Mouse (Mus musculus) megakaryocyte, embryonic 14.5 days (primary cell): ENCODE measurements around the gene Sct. TPM values are rescaled to one million over a fixed set of nuclear protein-coding genes. Genes with fewer than 3 reads are reported as not detected.
A peak's percentile ranks its signal among the peaks of the same experiment; 100 is the strongest.

Source experiments
- H3K27me3 ChIP-seq: replicated peaks from 2 replicates; pipeline ENCODE3; 2012; ENCODE audit warnings: inconsistent platforms
- H3K36me3 ChIP-seq: replicated peaks from 2 replicates; pipeline ENCODE3; 2012; ENCODE audit warnings: low read length, inconsistent platforms, mixed read lengths
- H3K4me1 ChIP-seq: 2 replicates; pipeline ENCODE4 v1.6.1; 2012; ENCODE audit warnings: inconsistent platforms
- H3K4me3 ChIP-seq: replicated peaks from 2 replicates; pipeline ENCODE3; 2012; ENCODE audit warnings: moderate library complexity, mild to moderate bottlenecking, inconsistent platforms
- H3K9me3 ChIP-seq: 2 replicates; pipeline ENCODE4 v1.6.1; 2012; ENCODE audit warnings: inconsistent platforms
- FLI1 ChIP-seq: IDR thresholded peaks from 2 replicates; pipeline ENCODE4 v1.6.1; 2012; ENCODE audit warnings: low read length, inconsistent platforms, mixed read lengths
- GATA1 ChIP-seq: IDR thresholded peaks from 3 replicates; pipeline ENCODE4 v1.6.1; 2012; ENCODE audit warnings: mixed read lengths, low read length, inconsistent platforms, borderline replicate concordance
- polyA plus RNA-seq: library from polyadenylated mRNA; stranded (reverse); fragments of >175 nt; gene quantifications from 2 replicates; pipeline ENCODE4 v1.2.3, GENCODE M21; 2012; ENCODE audit warnings: low replicate concordance; ENCODE audit not compliant: insufficient read depth

Gene Sct
- polyA plus RNA-seq, 1 experiment = not detected

DNA sequence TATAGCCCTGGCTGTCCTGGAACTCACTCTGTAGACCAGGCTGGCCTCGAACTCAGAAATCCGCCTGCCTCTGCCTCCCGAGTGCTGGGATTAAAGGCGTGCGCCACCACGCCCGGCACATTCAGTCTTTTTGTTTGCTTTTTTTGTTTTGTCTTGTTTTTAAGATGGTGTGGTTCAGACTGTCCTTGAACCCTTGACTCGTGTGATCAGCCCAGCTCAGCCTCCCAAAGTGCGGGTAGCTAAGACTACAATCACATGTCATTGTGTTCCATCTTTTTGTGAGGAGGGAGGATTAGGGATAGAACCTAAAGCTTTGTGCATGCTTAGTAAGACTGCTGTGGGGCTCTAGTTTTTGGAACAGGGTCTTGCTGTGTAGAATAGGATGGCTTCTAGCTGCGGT, 47.4 kb downstream of the Sct start:
- H3K27me3 ChIP-seq = no peaks in the 10 kb centered on the region
- H3K4me1 ChIP-seq = peaks cover 50% of the 10 kb centered on the region
- H3K4me3 ChIP-seq = no peak overlapping the region
- TF ChIP-seq FLI1 (no peak), GATA1 (no peak)
- peaks cover 58% of the 10 kb centered on the region for H3K36me3 ChIP-seq
- H3K9me3 ChIP-seq = no peaks in the 10 kb centered on the region

DNA sequence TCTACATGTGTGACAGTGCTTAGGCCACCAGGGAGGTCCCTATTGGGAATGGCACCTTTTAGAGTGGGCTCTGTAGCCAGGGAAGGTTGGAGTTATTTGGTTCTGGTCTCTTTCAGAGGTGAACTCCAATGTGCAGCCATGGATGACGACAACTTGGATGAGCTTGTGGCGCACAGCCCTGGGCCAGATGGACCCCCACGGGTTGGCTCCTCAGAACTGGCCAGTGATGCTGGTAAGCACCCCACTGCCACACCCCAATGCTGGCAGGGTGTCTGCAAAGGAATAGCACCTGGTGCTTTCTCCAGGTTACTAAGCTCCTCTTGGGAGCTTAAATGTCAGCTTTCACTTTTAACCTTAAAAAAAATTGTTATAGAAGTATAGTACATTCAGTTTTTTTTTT, 47.8 kb downstream of the Sct start:
- Histone ChIP-seq H3K4me3 (peak overlapping the region; percentile 14), H3K4me1 (peaks cover 50% of the 10 kb centered on the region), H3K27me3 (no peaks in the 10 kb centered on the region), H3K36me3 (peaks cover 55% of the 10 kb centered on the region), H3K9me3 (no peaks in the 10 kb centered on the region)
- TF ChIP-seq FLI1 = no peak

DNA sequence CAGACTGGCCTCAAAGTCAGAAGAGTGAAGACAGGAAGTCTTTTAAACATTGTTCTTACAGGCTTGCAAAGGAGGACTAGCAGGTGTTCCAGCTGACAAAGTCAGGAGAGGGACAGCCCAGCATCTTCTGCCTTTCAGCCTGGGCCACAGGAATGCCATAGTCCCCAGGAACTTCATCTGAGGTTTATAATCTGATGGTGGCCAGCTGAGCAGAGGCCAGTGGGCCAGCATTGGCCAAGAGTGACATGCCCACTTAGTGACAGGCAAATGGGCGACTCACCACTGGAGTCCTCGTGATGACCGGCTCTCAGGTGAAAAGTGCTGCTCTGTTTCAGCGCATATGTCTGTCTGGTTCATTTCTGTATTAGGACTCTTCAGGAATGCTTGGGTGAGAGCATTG, 48.4 kb downstream of the Sct start:
- Histone ChIP-seq H3K9me3 (no peaks in the 10 kb centered on the region), H3K4me3 (peak overlapping the region; percentile 79), H3K36me3 (peaks cover 51% of the 10 kb centered on the region), H3K4me1 (peaks cover 52% of the 10 kb centered on the region), H3K27me3 (no peaks in the 10 kb centered on the region)
- TF ChIP-seq FLI1 = no peak
- no peak for TF ChIP-seq GATA1

- Histone ChIP-seq H3K36me3 (peaks cover 42% of the 10 kb centered on the region), H3K4me3 (peak overlapping the region; percentile 92), H3K4me1 (peaks cover 55% of the 10 kb centered on the region), H3K9me3 (no peaks in the 10 kb centered on the region), H3K27me3 (no peaks in the 10 kb centered on the region)
- TF ChIP-seq GATA1 = no peak
- TF ChIP-seq FLI1 = no peak
These were observed 49.2 kb downstream of the Sct start for GRCm38 (mm10) chr7:141229702-141230101.

Other genes starting within 250 kb of the Sct start
- gene B4galnt4, start 218.0 kb downstream of the Sct start, polyA plus RNA-seq = 11.5 and 17.3 TPM in 2 replicates
- gene Pkp3, start 200.9 kb downstream of the Sct start, polyA plus RNA-seq = 2.5 and 3.0 TPM in 2 replicates
- 41.8 and 92.9 TPM in 2 replicates for gene Sigirr, start 178.6 kb downstream of the Sct start, polyA plus RNA-seq
- not detected in 2 replicates for gene Ano9, start 161.3 kb downstream of the Sct start, polyA plus RNA-seq
- 32.9 and 81.5 TPM in 2 replicates for gene Ptdss2, start 156.8 kb downstream of the Sct start, polyA plus RNA-seq
- 26.5 and 43.0 TPM in 2 replicates for gene Rnh1, start 106.3 kb downstream of the Sct start, polyA plus RNA-seq
- 51.3 and 84.0 TPM in 2 replicates for gene Hras, start 85.1 kb downstream of the Sct start, polyA plus RNA-seq
- 12.2 and 18.5 TPM in 2 replicates for gene Lrrc56, start 85.0 kb downstream of the Sct start, polyA plus RNA-seq
- gene Lmntd2, start 65.1 kb downstream of the Sct start, polyA plus RNA-seq = 0.57 TPM in 1 of 2 replicates, not detected in the other
- 3.6 and 11.1 TPM in 2 replicates for gene Rassf7, start 63.3 kb downstream of the Sct start, polyA plus RNA-seq
- 82.9 and 114 TPM in 2 replicates for gene Phrf1, start 50.3 kb downstream of the Sct start, polyA plus RNA-seq
- gene Irf7, start 12.7 kb downstream of the Sct start, polyA plus RNA-seq = 154 and 188 TPM in 2 replicates
- gene Cdhr5, start 2.3 kb downstream of the Sct start, polyA plus RNA-seq = not detected in 2 replicates
- gene Drd4, start 12.9 kb upstream of the Sct start, polyA plus RNA-seq = 0.04 TPM in 1 of 2 replicates, not detected in the other
- gene Deaf1, start 48.6 kb upstream of the Sct start, polyA plus RNA-seq = 52.9 and 121 TPM in 2 replicates
- 12.3 and 27.1 TPM in 2 replicates for gene Tmem80, start 48.6 kb upstream of the Sct start, polyA plus RNA-seq
- 0.10 TPM in 1 of 2 replicates, not detected in the other for gene Eps8l2, start 59.7 kb upstream of the Sct start, polyA plus RNA-seq
- gene Taldo1, start 113.1 kb upstream of the Sct start, polyA plus RNA-seq = 173 and 451 TPM in 2 replicates
- gene Gatd1, start 135.0 kb upstream of the Sct start, polyA plus RNA-seq = 11.1 TPM in 1 of 2 replicates, not detected in the other
- not detected in 2 replicates for gene Cend1, start 150.4 kb upstream of the Sct start, polyA plus RNA-seq
- gene Slc25a22, start 158.8 kb upstream of the Sct start, polyA plus RNA-seq = 22.2 and 47.0 TPM in 2 replicates
- gene Pidd1, start 164.9 kb upstream of the Sct start, polyA plus RNA-seq = 13.0 and 25.6 TPM in 2 replicates
- 6,138 and 9,533 TPM in 2 replicates for gene Rplp2, start 168.2 kb upstream of the Sct start, polyA plus RNA-seq
- 230 and 314 TPM in 2 replicates for gene Pnpla2, start 176.1 kb upstream of the Sct start, polyA plus RNA-seq
- 19.4 and 29.4 TPM in 2 replicates for gene Cracr2b, start 182.0 kb upstream of the Sct start, polyA plus RNA-seq
- 56.1 and 168 TPM in 2 replicates for gene Cd151, start 188.3 kb upstream of the Sct start, polyA plus RNA-seq
- 49.6 and 150 TPM in 2 replicates for gene Polr2l, start 196.0 kb upstream of the Sct start, polyA plus RNA-seq
- 53.2 and 54.8 TPM in 2 replicates for gene Tspan4, start 196.1 kb upstream of the Sct start, polyA plus RNA-seq